ENCODE assay signal across 8 mouse cellular contexts in the genomic region with DNA sequence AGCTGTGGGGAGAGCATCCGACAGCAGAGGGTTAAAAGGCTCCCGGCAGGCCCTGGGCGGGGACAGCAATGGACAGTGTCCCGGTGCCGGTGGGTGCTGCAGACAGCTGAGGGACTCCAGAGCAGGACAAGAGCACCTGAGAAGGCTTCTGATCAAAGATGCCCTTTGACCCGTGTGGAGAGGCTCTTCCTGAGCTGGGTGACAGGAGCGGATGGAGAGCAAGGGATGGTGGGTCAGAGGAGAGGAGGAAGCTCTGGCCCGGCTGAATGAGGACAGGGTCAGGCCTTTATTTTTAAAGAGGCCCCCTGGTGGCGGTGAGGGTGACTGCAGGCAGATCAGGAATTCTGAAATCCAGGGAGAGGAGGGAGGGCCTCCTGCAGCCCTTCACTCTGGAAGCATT. TPM values are rescaled to one million over a fixed set of nuclear protein-coding genes. Genes with fewer than 3 reads are reported as not detected.
A peak's percentile ranks its signal among the peaks of the same experiment; 100 is the strongest.
DNase-seq lines count a peak whose midpoint lies in the region; ATAC-seq and TF ChIP-seq lines count a peak whose summit lies in the region.

No protein-coding gene starts in this region.

- H3K4me1 ChIP-seq in CH12.LX (ENCODE audit: control insufficient read depth in 1 of 2, insufficient read depth in 2 of 2) = no peaks in the 10 kb centered on the region
- H3K4me1 ChIP-seq in forebrain, embryonic 14.5 days (ENCODE audit: control insufficient read depth, insufficient read depth, low read length) = peaks cover 5% of the 10 kb centered on the region
- peaks cover 3% of the 10 kb centered on the region for H3K4me1 ChIP-seq in liver, embryonic 16.5 days (ENCODE audit: control insufficient read depth, low read depth, low read length)
- peaks cover 2% of the 10 kb centered on the region; the same call in 1 of the 2 replicates for H3K4me1 ChIP-seq in neural tube, embryonic 14.5 days (ENCODE audit: control insufficient read depth, insufficient read depth, low read length)

- no peak overlapping the region for H3K4me3 ChIP-seq in CH12.LX (replicated peaks in 1 of 3; ENCODE audit: low read depth in 2 of 3, low read length in 2 of 3, poor library complexity in 1 of 3)
- H3K4me3 ChIP-seq in forebrain, embryonic 14.5 days (ENCODE audit: low read depth, low read length) = no peak overlapping the region
- H3K4me3 ChIP-seq in liver, embryonic 16.5 days (ENCODE audit: low read depth, low read length) = peak overlapping the region; percentile 25
- H3K4me3 ChIP-seq in neural tube, embryonic 14.5 days (ENCODE audit: low read depth, low read length) = 0 out of 2 replicates have a peak overlapping the region, but pooled peaks have one; percentile 15

- no peak for TF ChIP-seq EP300 in CH12.LX (IDR thresholded peaks at IDR 0.05; ENCODE audit: low read length)

- H3K9me3 ChIP-seq in CH12.LX (replicated peaks; ENCODE audit: low read length) = no peaks in the 10 kb centered on the region
- no peaks in the 10 kb centered on the region for H3K9me3 ChIP-seq in forebrain, embryonic 14.5 days (replicated peaks; ENCODE audit: control insufficient read depth, low read length)
- no peaks in the 10 kb centered on the region for H3K9me3 ChIP-seq in liver, embryonic 16.5 days (replicated peaks; ENCODE audit: control insufficient read depth, low read length)
- no peaks in the 10 kb centered on the region for H3K9me3 ChIP-seq in neural tube, embryonic 14.5 days (ENCODE audit: control insufficient read depth, low read length)

- dilution Hi-C loops in CH12.LX (cut with MboI; ENCODE audit: extremely low pct_ligation_motif_present, extremely low pct_unique_long_range_greater_than_20kb, low sequenced_read_pairs) = no loop called here

- ATAC-seq in forebrain, embryonic 14.5 days = peak; percentile 45
- peak; percentile 40 for ATAC-seq in liver, embryonic 16.5 days (ENCODE audit: low read depth)
- ATAC-seq in neural tube, embryonic 14.5 days (ENCODE audit: low read depth) = peak; percentile 60

- peaks cover 37 to 55% of the 10 kb centered on the region in 2 experiments for H3K36me3 ChIP-seq in CH12.LX (replicated peaks in 1 of 2; ENCODE audit: control insufficient read depth in 1 of 2, insufficient read depth in 1 of 2, low read length in 1 of 2)
- H3K36me3 ChIP-seq in forebrain, embryonic 14.5 days (ENCODE audit: control insufficient read depth, insufficient read depth, low read length) = peaks cover 40% of the 10 kb centered on the region
- peaks cover 18% of the 10 kb centered on the region for H3K36me3 ChIP-seq in liver, embryonic 16.5 days (ENCODE audit: control insufficient read depth, insufficient read depth)
- peaks cover 25% of the 10 kb centered on the region for H3K36me3 ChIP-seq in neural tube, embryonic 14.5 days (ENCODE audit: control insufficient read depth, insufficient read depth, low read length)

- in situ Hi-C loops in CH12.LX (cut with MboI; ENCODE audit: low pct_ligation_motif_present, low pct_unique_long_range_greater_than_20kb, low sequenced_read_pairs) = no loop called here

- TF ChIP-seq RAD21 in CH12.LX (IDR thresholded peaks at IDR 0.05; ENCODE audit: low read depth, low read length) = peak; percentile 38

- H3K79me2 ChIP-seq in CH12.LX (replicated peaks; ENCODE audit: control insufficient read depth, extremely low read depth, insufficient read depth, poor library complexity, severe bottlenecking) = no peaks in the 10 kb centered on the region

- no peak for DNase-seq in CH12.LX (ENCODE audit: extremely low read depth)
- DNase-seq in cerebellum, adult 11 months = peak; percentile 85
- peak; percentile 80 for DNase-seq in forebrain, embryonic 14.5 days (ENCODE audit: low spot score)
- peak; percentile 91 to 94 for DNase-seq in heart, postnatal 10 days
- peak; percentile 88 to 91 for DNase-seq in kidney, postnatal 4 days
- DNase-seq in testis, postnatal 10 days (ENCODE audit: low spot score) = peak; percentile 89

- H3K27ac ChIP-seq in CH12.LX (ENCODE audit: insufficient read depth, low read depth) = no peak overlapping the region
- no peak overlapping the region for H3K27ac ChIP-seq in forebrain, embryonic 14.5 days (ENCODE audit: low read depth, low read length)
- H3K27ac ChIP-seq in liver, embryonic 16.5 days (ENCODE audit: low read length) = no peak overlapping the region
- peak overlapping the region; percentile 45; the same call in 1 of the 2 replicates for H3K27ac ChIP-seq in neural tube, embryonic 14.5 days (ENCODE audit: low read depth, low read length)

- H3K27me3 ChIP-seq in CH12.LX (replicated peaks) = peaks cover 2% of the 10 kb centered on the region
- no peaks in the 10 kb centered on the region for H3K27me3 ChIP-seq in forebrain, embryonic 14.5 days (replicated peaks; ENCODE audit: control insufficient read depth, insufficient read depth, low read length)
- peaks cover 17% of the 10 kb centered on the region for H3K27me3 ChIP-seq in liver, embryonic 16.5 days (ENCODE audit: control insufficient read depth, insufficient read depth, low read depth, low read length)
- H3K27me3 ChIP-seq in neural tube, embryonic 14.5 days (ENCODE audit: control insufficient read depth, insufficient read depth, low read length) = no peaks in the 10 kb centered on the region

- intact Hi-C loops in heart, postnatal 10 days (cut with DNase I) = loop anchor here (1.0 kb wide), 1 partner anchor 27 kb away; no protein-coding TSS in a partner anchor

- 4% methylated on average over 9 of the region's 9 CpGs for WGBS in forebrain, embryonic 14.5 days
- 11% methylated on average over 9 of the region's 9 CpGs for WGBS in liver, embryonic 16.5 days (ENCODE audit: insufficient replicate concordance)
- under 1% methylated on average over 9 of the region's 9 CpGs for WGBS in neural tube, embryonic 14.5 days

- TF ChIP-seq CTCF in CH12.LX (conservative IDR thresholded peaks at IDR 0.05 in 1 of 2, IDR thresholded peaks at IDR 0.05 in 1 of 2; ENCODE audit: low read depth in 2 of 2, low read length in 2 of 2) = peak; percentile 49 to 80

- no peak overlapping the region for H3K9ac ChIP-seq in CH12.LX (ENCODE audit: insufficient read depth, low read depth)
- H3K9ac ChIP-seq in forebrain, embryonic 14.5 days (ENCODE audit: low read length) = peak overlapping the region; percentile 46
- no peak overlapping the region for H3K9ac ChIP-seq in liver, embryonic 16.5 days (ENCODE audit: low read depth, low read length)
- peak overlapping the region; percentile 8; the same call in 1 of the 2 replicates for H3K9ac ChIP-seq in neural tube, embryonic 14.5 days (replicated peaks; ENCODE audit: low read depth, low read length)

- H3K4me2 ChIP-seq in CH12.LX (ENCODE audit: insufficient read depth, low read depth, poor library complexity, severe bottlenecking) = no peak overlapping the region
- peak overlapping the region; percentile 41 for H3K4me2 ChIP-seq in forebrain, embryonic 14.5 days (ENCODE audit: low read length)
- H3K4me2 ChIP-seq in liver, embryonic 16.5 days (ENCODE audit: low read depth, low read length) = peak overlapping the region; percentile 38
- peak overlapping the region; percentile 36 for H3K4me2 ChIP-seq in neural tube, embryonic 14.5 days (ENCODE audit: low read depth, low read length)

- TF ChIP-seq POLR2A in CH12.LX (IDR thresholded peaks at IDR 0.05; ENCODE audit: low read depth, low read length) = no peak

TF ChIP-seq in CH12.LX, 34 proteins besides CTCF, POLR2A, EP300 and RAD21 (continues in another document):
- 0 out of 2 replicates have a peak, but pooled peaks have one; percentile 16 for TF ChIP-seq ELF1 (IDR thresholded peaks at IDR 0.05; ENCODE audit: low read depth, low read length)

RNA-seq across cellular contexts. Expression of gene Triobp, which starts 4.9 kb away (rescaled TPM):
- 26.3 and 31.0 TPM in 2 replicates for total RNA-seq in CH12.LX (2012; rRNA removed)
- total RNA-seq in CH12.LX (2014; rRNA removed) = 10.9 and 11.5 TPM in 2 replicates
- 25.5 and 27.3 TPM in 2 replicates for polyA plus RNA-seq in CH12.LX (2012; ENCODE audit: insufficient read length, low read depth)
- polyA plus RNA-seq in forebrain, embryonic 14.5 days (2014; fragmentation: Nextera tagmentation; extraction: Ambion mirVana) = 29.3 and 38.7 TPM in 2 replicates
- total RNA-seq in heart, postnatal 10 days (2021) = 10 to 100 TPM; 49.2 to 58.0 TPM
- 18.0 and 20.8 TPM in 2 replicates for polyA plus RNA-seq in liver, embryonic 16.5 days (2015; fragmentation: Nextera tagmentation; extraction: Ambion mirVana)
- 33.9 and 35.4 TPM in 2 replicates for polyA plus RNA-seq in neural tube, embryonic 14.5 days (2014; fragmentation: Nextera tagmentation; extraction: Ambion mirVana)

RNA-seq across cellular contexts. Expression of gene Nol12, which starts 7.9 kb away (rescaled TPM):
- 33.2 and 40.0 TPM in 2 replicates for total RNA-seq in CH12.LX (2012; rRNA removed)
- total RNA-seq in CH12.LX (2014; rRNA removed) = 13.2 and 13.7 TPM in 2 replicates
- 89.5 and 91.1 TPM in 2 replicates for polyA plus RNA-seq in CH12.LX (2012; ENCODE audit: insufficient read length, low read depth)
- polyA plus RNA-seq in forebrain, embryonic 14.5 days (2014; fragmentation: Nextera tagmentation; extraction: Ambion mirVana) = 63.4 and 73.8 TPM in 2 replicates
- 10 to 100 TPM; 17.8 to 18.9 TPM for total RNA-seq in heart, postnatal 10 days (2021)
- 24.0 and 25.1 TPM in 2 replicates for polyA plus RNA-seq in liver, embryonic 16.5 days (2015; fragmentation: Nextera tagmentation; extraction: Ambion mirVana)
- polyA plus RNA-seq in neural tube, embryonic 14.5 days (2014; fragmentation: Nextera tagmentation; extraction: Ambion mirVana) = 58.4 and 66.0 TPM in 2 replicates

RNA-seq across cellular contexts. Expression of gene Lgals1, which starts 16.1 kb away (rescaled TPM):
- 735 and 858 TPM in 2 replicates for total RNA-seq in CH12.LX (2012; rRNA removed)
- total RNA-seq in CH12.LX (2014; rRNA removed) = 791 and 805 TPM in 2 replicates
- polyA plus RNA-seq in CH12.LX (2012; ENCODE audit: insufficient read length, low read depth) = 592 and 637 TPM in 2 replicates
- polyA plus RNA-seq in forebrain, embryonic 14.5 days (2014; fragmentation: Nextera tagmentation; extraction: Ambion mirVana) = 89.0 and 98.0 TPM in 2 replicates
- 100 to 1,000 TPM; 372 to 385 TPM for total RNA-seq in heart, postnatal 10 days (2021)
- polyA plus RNA-seq in liver, embryonic 16.5 days (2015; fragmentation: Nextera tagmentation; extraction: Ambion mirVana) = 295 and 318 TPM in 2 replicates
- 50.7 and 166 TPM in 2 replicates for polyA plus RNA-seq in neural tube, embryonic 14.5 days (2014; fragmentation: Nextera tagmentation; extraction: Ambion mirVana)

RNA-seq across cellular contexts. Expression of gene Pdxp, which starts 28.9 kb away (rescaled TPM):
- total RNA-seq in CH12.LX (2012; rRNA removed) = 9.3 and 9.8 TPM in 2 replicates
- total RNA-seq in CH12.LX (2014; rRNA removed) = 2.8 and 3.1 TPM in 2 replicates
- polyA plus RNA-seq in CH12.LX (2012; ENCODE audit: insufficient read length, low read depth) = 3.4 and 5.4 TPM in 2 replicates
- 101 and 109 TPM in 2 replicates for polyA plus RNA-seq in forebrain, embryonic 14.5 days (2014; fragmentation: Nextera tagmentation; extraction: Ambion mirVana)
- 1 to 10 TPM; 2.8 to 3.2 TPM for total RNA-seq in heart, postnatal 10 days (2021)
- polyA plus RNA-seq in liver, embryonic 16.5 days (2015; fragmentation: Nextera tagmentation; extraction: Ambion mirVana) = 2.7 and 3.1 TPM in 2 replicates
- 74.9 and 84.7 TPM in 2 replicates for polyA plus RNA-seq in neural tube, embryonic 14.5 days (2014; fragmentation: Nextera tagmentation; extraction: Ambion mirVana)

RNA-seq across cellular contexts. Expression of gene Sh3bp1, which starts 43.1 kb away (rescaled TPM):
- 20.6 and 23.8 TPM in 2 replicates for total RNA-seq in CH12.LX (2012; rRNA removed)
- 12.3 and 15.5 TPM in 2 replicates for total RNA-seq in CH12.LX (2014; rRNA removed)
- 48.6 and 69.7 TPM in 2 replicates for polyA plus RNA-seq in CH12.LX (2012; ENCODE audit: insufficient read length, low read depth)
- polyA plus RNA-seq in forebrain, embryonic 14.5 days (2014; fragmentation: Nextera tagmentation; extraction: Ambion mirVana) = 4.2 and 5.8 TPM in 2 replicates
- total RNA-seq in heart, postnatal 10 days (2021) = 1 to 10 TPM; 6.3 to 8.2 TPM
- 13.1 and 14.2 TPM in 2 replicates for polyA plus RNA-seq in liver, embryonic 16.5 days (2015; fragmentation: Nextera tagmentation; extraction: Ambion mirVana)
- polyA plus RNA-seq in neural tube, embryonic 14.5 days (2014; fragmentation: Nextera tagmentation; extraction: Ambion mirVana) = 3.4 and 4.1 TPM in 2 replicates

Comparison
In these comparisons a context has a peak if more than half of its experiments do, and no peak if none do; other contexts are left out.
1. H3K4me3 ChIP-seq: peak in liver, embryonic 16.5 days (single experiment) and neural tube, embryonic 14.5 days (single experiment); none in CH12.LX (0 of 3) and forebrain, embryonic 14.5 days (single experiment).
2. H3K9ac ChIP-seq: peak in forebrain, embryonic 14.5 days (single experiment) and neural tube, embryonic 14.5 days (single experiment); none in CH12.LX (single experiment) and liver, embryonic 16.5 days (single experiment).
3. Peak in every context shown above with its lines, with median percentiles within 50 percentile points of each other: ATAC-seq.